Mouse (Mus musculus) megakaryocyte progenitor cell, adult 5-6 weeks (primary cell): Measurements from ENCODE around the gene Lhb. TPM values are rescaled to one million over a fixed set of nuclear protein-coding genes. Genes with fewer than 3 reads are reported as not detected.
"Not testable (repeated sequence)": the region's sequence is repeated elsewhere in the genome, so short reads cannot be mapped to it uniquely, and the experiment has no call there.

ENCODE experiments used
- ATAC-seq: replicated peaks from 2 replicates; pipeline ENCODE4 v1.8.0; 2016; ENCODE audit warnings: mild to moderate bottlenecking, moderate TSS enrichment, inconsistent platforms; ENCODE audit not compliant: poor library complexity
- total RNA-seq, 2 experiments: library from RNA; stranded (forward) in 1 of 2; stranded (reverse) in 1 of 2; fragments of 157-497, 149-512 nt in 1 of 2; fragments of 200-1000 nt in 1 of 2; gene quantifications; 2 replicates each; pipeline versions ENCODE4 v1.2.3 to v1.2.4; 2015 to 2017

The Lhb gene
- total RNA-seq, 2 experiments from 2014 or later = not detected

GRCm38 (mm10) chr7:45449974-45450373 is 29.4 kb downstream of the Lhb start:
- ATAC-seq = no peak

- peak; percentile 96 for ATAC-seq
Measured at GRCm38 (mm10) chr7:45451344-45451982, 30.8 kb downstream of the Lhb start.

- ATAC-seq = no peak
Measured at GRCm38 (mm10) chr7:45454971-45455370, 34.4 kb downstream of the Lhb start.

- no peak for ATAC-seq
Measured at GRCm38 (mm10) chr7:45455932-45456696, 35.5 kb downstream of the Lhb start.

GRCm38 (mm10) chr7:45456721-45457203 is 36.1 kb downstream of the Lhb start:
- ATAC-seq = no peak

GRCm38 (mm10) chr7:45457204-45458060 is 36.8 kb downstream of the Lhb start:
- ATAC-seq = peak; percentile 56

- peak; percentile 28 for ATAC-seq
Measured at GRCm38 (mm10) chr7:45458748-45459563, 38.3 kb downstream of the Lhb start.

- ATAC-seq = peak; percentile 79
Measured at GRCm38 (mm10) chr7:45459564-45460140, 39.0 kb downstream of the Lhb start, which contains the start of gene Ftl1. Gene Ftl1, minus strand, starts transcription at chr7:45459884.

- no peak for ATAC-seq
Measured at GRCm38 (mm10) chr7:45460377-45460776, 39.8 kb downstream of the Lhb start.

- peak; percentile 54 for ATAC-seq
Measured at GRCm38 (mm10) chr7:45460860-45461314, 40.3 kb downstream of the Lhb start.

- ATAC-seq = no peak
Measured at GRCm38 (mm10) chr7:45461326-45461725, 40.7 kb downstream of the Lhb start.

- no peak for ATAC-seq
Measured at GRCm38 (mm10) chr7:45461781-45462180, 41.2 kb downstream of the Lhb start.

GRCm38 (mm10) chr7:45462325-45462724 is 41.7 kb downstream of the Lhb start:
- no peak for ATAC-seq

- not testable (repeated sequence) for ATAC-seq
Measured at GRCm38 (mm10) chr7:45462868-45463267, 42.2 kb downstream of the Lhb start.

- ATAC-seq = no peak
Measured at GRCm38 (mm10) chr7:45463987-45464778, 43.6 kb downstream of the Lhb start.

- ATAC-seq = no peak
Measured at GRCm38 (mm10) chr7:45465112-45465511, 44.5 kb downstream of the Lhb start.

GRCm38 (mm10) chr7:45465549-45465948 is 44.9 kb downstream of the Lhb start:
- ATAC-seq = no peak

- peak; percentile 86 for ATAC-seq
Measured at GRCm38 (mm10) chr7:45466283-45467089, 45.9 kb downstream of the Lhb start, which contains the start of gene Bax. Gene Bax, minus strand, starts transcription at chr7:45466898.
